Mouse (Mus musculus): Measurements from ENCODE around the gene Tsr1.

Tsr1 gene

DNA sequence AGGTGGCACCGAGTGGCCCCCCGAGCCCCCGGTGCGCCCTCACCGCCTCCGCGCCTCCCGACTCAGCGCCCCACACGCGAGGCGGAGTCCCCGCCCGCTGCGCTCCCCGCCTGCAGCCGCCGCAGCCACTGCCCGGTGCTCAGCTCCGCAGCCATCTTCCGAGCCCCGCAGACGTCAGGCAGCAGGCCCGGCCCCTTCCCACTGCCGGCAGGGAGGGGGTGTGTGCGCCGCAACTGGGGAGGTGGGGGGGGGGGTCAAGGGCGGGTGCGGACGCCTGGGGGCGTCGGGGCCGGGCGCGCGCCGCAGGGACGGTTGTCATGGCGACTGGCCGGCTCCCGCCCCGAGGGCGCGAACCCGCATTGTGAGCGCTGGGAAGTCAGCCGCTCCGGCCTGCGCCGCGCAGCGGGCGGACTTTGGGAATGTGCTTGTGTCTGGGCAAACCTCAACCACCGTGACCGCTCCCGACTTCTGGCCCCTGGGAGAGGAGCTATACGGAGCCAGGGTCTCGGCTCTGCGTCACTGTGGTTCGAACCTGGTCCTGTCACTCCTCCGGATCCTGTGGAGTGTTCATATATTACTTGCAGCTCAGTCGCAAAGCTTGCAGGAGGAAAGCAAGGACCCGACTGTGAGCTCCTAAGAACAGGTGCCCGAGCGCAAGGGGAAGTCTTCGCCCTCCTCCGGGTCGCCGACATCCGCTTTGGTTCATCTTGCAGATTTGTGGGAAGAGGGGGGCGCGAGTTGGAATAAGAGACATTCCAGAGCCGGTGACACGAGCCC is 782 bp upstream of the Tsr1 start, which contains the start of gene Sgsm2:
TSS of gene Sgsm2 (minus strand) at position 160 of the 777 bp plus-strand sequence.
- in situ Hi-C loops (cut with MboI, MseI): loop anchor here (25.0 kb wide), 1 partner anchor 990 kb away; no protein-coding TSS in a partner anchor

DNA sequence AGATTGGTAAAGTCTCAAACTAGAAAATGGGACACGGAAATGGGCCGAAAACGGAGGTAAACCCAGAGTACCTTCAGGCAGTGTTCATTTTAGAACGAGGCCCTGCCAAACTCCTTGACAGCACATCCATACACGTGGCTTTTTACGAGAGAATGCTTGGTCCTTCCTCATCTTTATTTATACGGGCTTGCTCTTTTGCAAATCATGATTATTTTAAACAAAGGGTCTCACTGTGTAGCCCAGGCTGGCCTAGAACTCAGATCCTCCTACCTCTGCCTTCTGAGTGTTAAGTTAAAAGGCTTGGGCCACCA is 601 bp downstream of the Tsr1 start:
- in situ Hi-C loops (cut with MboI, MseI): loop anchor here (25.0 kb wide), 1 partner anchor 989 kb away; no protein-coding TSS in a partner anchor

DNA sequence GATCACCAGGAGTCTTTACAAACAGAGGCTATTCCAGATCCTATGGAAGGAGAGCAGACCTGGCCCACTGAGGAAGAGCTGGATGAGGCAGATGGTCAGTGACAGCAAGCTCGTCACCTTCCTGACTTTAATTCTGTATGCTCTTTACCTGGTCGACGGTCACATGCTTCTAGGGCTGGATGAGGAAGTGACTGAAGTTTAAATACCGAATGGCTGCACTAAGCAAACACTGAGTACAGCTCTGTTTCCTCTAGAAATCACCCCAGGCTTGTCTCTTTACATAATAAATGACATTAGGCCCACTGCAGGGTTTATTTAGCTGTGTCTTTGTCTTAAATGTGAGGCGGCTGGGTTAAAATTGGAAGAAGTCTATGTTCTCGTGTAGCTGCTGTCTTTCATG is 3.7 kb downstream of the Tsr1 start:
- in situ Hi-C loops (cut with MboI, MseI): no loop called here

DNA sequence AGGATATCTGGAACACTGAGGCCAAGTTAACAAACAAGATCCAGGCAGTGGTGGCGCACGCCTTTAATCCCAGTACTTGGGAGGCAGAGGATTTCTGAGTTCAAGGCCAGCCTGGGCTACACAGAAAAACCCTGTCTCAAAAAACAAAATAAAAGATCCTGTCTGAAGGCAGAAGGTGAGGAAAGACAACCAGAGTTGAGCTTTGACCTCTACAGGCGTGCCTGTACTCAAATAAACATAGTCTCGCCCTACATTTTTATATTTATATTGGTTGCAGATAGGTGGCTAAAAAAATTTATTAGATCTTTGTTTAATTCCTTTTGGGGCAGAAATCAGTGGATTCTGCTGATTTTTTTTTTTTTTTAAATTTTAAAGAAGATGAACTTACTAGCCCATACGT is 4.5 kb downstream of the Tsr1 start:
- in situ Hi-C loops (cut with MboI, MseI): no loop called here

DNA sequence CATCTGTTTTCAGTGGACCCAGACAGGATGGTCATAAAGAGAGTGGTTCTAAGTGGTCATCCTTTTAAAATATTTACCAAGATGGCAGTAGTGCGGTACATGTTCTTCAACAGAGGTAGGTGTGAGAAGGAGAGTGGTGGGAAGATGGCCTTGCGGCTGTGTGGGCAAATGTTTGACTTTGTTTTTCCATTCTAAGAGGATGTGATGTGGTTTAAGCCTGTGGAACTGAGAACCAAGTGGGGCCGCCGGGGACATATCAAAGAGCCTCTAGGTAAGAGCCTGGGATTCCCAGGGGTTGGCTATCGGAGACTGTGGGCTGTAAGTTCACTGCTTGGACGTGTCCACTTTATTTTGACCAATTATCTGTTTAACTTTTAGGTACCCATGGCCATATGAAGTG is 10.0 kb downstream of the Tsr1 start:
- in situ Hi-C loops (cut with MboI, MseI): no loop called here

DNA sequence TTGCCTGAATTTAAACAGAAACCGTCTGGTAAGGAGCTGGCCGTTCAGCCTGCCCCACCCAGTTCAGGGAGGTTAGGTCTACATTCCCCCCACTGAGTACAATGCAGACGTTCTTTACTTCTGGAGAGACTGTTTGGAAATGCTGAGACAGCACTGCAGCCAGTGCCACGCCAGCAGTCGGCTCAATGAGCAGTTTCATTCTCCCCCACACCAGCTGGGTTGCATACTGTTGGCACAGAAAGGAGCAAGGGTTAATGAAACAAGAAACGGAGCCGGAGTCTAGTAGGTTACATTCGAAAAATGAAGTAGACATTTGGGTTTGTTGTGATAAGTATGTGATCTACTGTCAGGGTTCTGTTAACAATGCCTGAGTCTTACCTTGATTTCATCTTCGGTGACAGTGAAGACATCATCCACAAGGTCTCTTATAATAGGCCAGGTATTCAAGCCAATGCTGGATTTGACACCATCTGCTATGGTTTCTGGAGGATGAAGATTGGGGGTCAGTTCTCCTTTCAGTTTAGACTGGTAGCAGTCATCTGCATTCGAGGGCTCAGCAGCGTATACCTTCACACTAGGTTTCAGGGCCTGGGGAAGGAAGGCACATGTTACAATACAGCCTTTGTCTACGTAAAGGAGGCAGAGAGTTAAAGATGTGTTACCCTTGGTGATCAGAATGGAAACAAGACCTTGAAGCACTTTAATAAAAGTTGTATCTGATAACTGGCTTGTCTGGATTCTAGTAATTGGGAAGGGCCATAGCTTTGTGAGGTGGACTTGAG is 10.9 kb downstream of the Tsr1 start:
- in situ Hi-C loops (cut with MboI, MseI): no loop called here

DNA sequence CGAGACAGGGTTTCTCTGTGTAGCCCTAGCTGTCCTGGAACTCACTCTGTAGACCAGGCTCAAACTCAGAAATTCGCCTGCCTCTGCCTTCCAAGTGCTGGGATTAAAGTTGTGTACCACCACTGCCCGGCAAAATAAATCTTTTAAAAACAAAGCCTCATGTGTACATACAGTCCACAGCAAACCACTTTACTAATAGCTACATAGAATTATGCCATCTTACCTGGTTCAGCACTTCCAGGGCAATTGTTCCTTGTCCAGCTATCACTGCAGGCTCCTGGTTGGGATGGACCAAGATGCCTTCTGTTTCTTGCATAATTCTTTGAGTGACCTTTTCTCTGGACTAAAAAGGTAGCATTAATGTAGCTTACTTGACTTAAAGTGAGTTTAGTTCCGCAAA is 12.1 kb downstream of the Tsr1 start:
- in situ Hi-C loops (cut with MboI, MseI): no loop called here

DNA sequence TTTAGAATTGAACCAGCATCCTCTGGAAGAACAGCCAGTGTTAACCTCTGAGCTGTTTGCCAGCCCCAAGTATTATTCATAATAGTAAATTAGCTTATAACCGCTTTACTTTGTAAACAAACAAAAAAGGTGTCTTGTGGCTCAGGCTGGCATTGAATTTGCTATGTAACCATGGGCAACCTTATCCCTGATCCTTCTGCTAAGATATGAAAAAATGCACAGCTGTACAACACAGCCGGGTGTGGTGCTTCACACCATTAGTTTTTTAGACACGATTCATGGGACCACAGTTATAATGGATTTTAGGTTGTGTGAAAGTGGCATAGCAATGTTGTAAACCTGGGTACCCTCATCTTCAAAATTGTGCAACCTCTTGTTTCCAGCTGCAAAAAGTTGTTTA is 14.6 kb downstream of the Tsr1 start:
- in situ Hi-C loops (cut with MboI, MseI): no loop called here

DNA sequence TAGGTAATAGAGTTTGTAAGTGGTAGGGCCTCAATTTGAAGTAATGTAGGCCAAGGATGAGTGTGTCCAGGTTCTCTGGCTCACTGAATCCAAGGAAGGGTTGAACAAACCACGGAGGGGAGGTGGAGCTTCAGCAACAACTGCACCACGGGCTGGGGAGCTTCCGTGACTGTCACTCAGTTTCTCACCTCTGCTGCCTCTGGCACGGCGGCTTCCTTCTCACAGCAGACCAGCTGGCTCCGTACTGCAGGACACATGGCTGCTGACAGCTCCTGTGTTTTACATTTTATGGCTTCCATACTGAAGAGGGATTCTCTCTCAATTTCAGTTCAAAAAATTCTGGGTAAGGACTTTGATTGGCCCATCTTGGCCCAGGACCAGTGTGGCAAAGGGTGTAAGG is 21.4 kb downstream of the Tsr1 start:
- in situ Hi-C loops (cut with MboI, MseI): no loop called here

DNA sequence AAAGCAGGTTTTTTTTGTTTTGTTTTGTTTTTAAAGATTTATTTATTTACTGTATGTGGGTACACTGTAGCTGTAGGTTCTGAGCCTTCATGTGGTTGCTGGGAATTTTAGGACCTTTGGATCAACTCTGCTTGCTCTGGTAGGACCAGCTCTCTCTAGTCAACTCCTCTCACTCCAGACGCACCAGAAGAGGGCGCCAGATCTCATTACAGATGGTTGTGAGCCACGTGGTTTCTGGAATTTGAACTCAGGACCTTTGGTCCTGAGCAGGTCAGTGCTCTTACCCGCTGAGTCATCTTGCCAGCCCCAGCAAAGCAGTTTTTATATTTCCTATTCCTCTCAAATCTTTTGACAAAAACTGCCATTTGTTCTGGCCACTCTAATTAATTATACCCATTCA is 26.3 kb downstream of the Tsr1 start:
- in situ Hi-C loops (cut with MboI, MseI): no loop called here

DNA sequence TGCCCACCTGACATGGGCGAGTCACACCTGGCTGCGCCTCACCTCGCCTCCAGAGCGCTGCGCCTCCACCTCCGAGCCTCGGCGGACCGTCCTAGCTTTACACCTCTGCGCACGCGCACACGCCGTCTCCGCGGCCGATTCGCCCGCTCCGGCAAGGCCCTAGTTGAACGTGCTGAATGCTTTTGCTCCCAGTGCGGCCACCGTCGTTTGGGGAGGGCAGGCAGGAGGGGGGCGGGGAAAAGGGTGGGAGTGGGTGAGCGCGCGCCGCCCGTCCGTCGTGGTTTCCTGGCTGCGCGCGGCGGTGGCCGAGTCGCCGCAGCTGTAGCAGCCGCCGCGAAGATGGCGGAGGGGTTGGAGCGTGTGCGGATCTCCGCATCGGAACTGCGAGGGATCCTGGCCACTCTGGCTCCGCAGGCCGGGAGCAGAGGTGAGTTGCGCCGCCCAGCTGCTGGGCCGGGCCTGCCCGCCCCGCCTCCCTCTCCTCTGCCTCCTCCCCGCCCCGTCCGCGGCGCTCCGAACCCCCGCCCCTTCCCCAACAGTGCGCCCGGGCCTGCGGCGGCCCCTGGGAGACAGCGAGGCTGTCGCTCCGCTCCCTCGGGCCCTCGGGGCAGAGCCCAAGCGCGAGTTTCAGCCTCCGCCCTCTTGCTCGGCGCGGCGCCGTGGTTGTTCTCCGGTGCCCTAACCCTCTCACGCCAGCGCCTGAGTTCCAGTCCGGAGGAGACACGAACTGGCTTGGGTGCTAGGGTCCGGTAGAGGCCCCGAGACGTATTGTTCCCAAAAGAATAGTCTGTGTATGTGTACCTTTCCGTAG is 27.9 kb downstream of the Tsr1 start, which contains the start of the genes Smg6 and Srr:
TSS of gene Smg6 (plus strand) at position 247 of the 811 bp plus-strand sequence.
TSS of gene Srr (minus strand) at position 372 of the 811 bp plus-strand sequence.
- in situ Hi-C loops (cut with MboI, MseI): no loop called here

DNA sequence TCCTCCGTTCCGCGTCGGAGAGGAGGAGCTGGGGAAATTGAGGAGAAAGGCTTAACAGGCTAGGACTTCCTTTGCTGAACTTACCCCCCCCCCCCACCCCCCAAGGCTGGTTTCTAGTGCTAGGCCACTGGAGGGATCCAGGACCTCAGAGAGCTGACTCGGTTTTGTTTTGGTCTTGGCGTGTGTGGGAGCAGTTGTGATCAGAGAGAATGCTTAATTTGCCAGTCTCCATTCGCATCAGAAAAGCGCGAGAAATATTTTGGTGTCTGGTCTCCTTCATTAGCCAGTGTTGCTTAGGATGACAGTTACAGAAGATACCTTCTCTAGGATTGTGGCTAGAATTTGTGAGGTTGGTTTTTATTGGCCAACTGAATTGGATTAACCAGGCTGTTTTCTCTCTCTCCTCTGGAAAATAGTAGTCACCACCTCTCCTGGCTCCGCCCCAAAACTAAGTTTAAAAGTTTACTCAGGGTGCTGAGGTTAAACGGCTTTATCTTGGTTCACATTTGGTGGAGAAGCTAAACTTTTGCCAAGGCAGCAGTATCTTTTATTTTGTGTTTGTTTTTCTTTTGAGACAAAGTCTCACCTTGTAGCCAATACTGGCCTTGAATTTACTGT is 28.6 kb downstream of the Tsr1 start:
- in situ Hi-C loops (cut with MboI, MseI): no loop called here

DNA sequence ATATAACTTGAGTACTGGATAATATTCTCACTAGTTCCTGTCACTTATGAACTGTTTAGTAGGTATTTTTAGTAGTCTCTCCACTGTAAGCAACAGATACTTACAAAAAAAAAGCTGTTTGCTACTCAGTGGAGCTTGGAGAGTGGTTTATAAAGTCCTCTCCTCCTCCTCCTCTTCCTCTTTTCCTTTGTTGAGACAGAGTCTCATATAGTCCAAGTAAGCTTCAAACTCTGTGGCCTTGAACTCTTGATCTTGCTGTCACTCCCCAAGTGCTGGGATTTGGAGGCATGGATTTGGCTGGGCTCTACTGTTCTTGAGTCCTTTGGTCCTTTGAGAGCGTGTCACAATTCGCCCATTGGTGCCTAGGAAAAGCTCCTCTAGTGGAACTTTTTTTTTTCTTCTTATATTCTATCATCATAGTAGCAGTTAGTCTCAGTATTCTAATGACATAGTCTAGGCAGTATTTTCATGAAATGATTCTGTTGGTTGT is 29.4 kb downstream of the Tsr1 start:
- in situ Hi-C loops (cut with MboI, MseI): no loop called here

DNA sequence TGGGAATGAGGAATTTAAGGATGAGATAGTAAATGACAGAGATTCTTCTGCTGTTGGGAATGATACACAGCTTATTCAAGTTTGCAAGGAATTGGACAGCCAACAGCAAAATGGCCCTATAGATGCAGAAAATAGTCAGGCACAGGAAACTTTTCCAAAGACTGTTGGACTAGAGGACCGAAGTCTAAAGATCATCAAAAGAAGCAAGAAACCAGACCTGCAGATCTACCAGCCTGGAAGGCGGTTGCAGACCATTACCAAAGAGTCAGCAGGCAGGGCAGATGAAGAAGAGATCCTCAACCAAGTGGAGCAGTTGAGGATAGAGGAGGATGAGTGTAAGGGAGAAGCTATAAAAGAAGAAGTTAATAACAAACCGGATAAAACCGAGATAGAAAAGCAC is 31.2 kb downstream of the Tsr1 start:
- in situ Hi-C loops (cut with MboI, MseI): no loop called here

DNA sequence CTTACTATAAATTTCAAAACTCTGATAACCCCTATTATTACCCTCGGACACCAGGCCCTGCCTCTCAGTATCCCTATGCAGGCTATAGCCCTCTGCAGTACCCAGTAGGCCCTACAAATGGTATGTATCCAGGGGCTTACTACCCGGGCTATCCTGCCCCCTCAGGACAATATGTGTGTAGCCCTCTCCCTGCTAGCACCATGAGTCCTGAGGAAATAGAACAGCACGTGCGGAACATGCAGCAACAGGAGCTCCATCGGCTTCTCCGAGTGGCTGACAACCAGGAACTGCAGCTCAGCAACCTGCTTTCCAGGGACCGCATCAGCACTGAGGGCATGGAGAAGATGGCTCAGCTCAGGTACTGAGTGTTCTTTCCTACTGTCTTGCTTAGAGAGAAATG is 32.5 kb downstream of the Tsr1 start:
- in situ Hi-C loops (cut with MboI, MseI): no loop called here

DNA sequence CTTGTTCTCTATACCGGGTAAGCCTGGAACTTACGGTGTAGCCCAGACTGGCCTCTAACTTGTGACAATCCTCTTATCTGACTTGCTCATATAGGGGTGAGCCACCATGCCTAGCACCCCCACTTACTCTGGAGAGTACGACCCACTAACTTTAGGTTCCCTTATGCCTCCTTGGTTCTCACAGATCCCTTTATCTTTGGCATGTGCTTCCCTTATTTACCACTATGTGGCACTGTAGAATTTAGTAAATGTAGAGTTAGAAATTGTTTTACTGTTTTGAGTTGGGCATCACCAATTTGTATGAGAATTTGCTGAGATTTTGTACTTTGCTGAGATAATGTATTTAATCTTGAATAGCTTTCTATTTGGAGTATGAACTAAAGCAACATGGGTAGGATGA is 48.5 kb downstream of the Tsr1 start:
- in situ Hi-C loops (cut with MboI, MseI): no loop called here

DNA sequence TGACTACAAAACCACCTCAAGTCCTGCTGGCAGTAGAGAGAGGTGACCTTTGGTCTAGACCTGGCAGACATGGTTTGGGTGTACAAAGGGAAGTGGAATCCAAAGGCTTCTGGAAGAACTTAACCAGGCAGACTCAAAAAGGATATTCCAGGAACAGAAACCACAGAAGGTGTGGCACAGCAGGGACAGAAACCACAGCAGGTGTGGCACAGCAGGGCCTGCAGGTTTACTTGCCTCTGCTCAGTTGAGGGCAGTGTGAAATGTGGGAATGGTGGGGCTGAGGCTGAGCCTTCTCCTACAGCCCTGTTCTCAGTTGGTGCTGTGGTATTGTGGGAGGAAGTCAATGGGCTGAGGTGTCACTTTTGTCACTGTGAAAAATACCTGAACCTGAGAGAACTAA is 57.0 kb downstream of the Tsr1 start:
- in situ Hi-C loops (cut with MboI, MseI): loop anchor here (25.0 kb wide), 1 partner anchor 1857 kb away; no protein-coding TSS in a partner anchor

DNA sequence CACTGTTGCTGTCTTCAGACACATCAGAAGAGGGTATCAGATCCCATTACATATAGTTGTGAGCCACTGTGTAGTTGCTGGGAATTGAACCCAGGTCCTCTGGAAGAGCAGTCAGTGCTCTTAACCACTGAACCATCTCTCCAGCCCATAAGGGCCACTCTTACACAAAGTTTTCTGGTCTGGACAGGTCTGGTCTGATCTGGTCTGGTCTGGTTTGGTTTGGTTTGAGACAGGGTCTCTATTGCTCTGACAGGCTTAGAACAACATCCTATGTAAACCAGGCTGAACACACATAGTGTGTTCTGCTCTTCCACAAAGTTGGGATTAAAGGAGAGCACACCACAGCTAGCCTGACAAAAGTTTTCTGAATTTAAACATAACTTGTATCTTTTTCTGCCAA is 58.1 kb downstream of the Tsr1 start:
- in situ Hi-C loops (cut with MboI, MseI): loop anchor here (25.0 kb wide), 1 partner anchor 1856 kb away; no protein-coding TSS in a partner anchor

DNA sequence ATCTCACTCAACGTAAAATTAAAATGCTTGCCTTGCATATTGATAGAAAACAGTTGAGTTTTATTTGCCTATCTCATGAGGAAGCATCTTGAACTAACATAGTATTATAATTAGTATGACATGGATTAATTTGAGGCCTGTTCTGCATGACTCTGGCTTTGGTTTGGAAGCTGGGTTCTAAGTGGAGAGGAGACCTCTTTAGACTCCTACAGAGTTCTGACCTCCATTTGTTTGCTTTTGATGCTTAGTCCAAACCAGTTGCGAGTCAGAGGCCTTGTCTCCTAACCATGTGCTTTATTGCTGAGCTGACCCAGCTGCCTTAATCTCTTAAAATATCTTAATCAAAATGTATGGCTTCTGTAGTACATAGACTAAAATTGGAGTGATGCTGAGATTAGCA is 59.7 kb downstream of the Tsr1 start:
- in situ Hi-C loops (cut with MboI, MseI): loop anchor here (25.0 kb wide), 1 partner anchor 1855 kb away; no protein-coding TSS in a partner anchor
